ENCODE assay signal across 14 mouse cellular contexts in genomic region chr13:15803965-15804364, GRCm38 (mm10).
A peak's percentile ranks its signal among the peaks of the same experiment; 100 is the strongest.
DNase-seq lines count a peak whose midpoint lies in the region; ATAC-seq and TF ChIP-seq lines count a peak whose summit lies in the region.
"Had no signal": no experiment of that assay in that cellular context is flagged by ENCODE, and none has a peak within 500 bp of the region (broad histone marks: within the 10 kb centered on the region; RNA-seq: fewer than 3 reads in every experiment).

No protein-coding gene starts in this region.

- TF ChIP-seq EP300 in stomach, postnatal 0 days (optimal IDR thresholded peaks at IDR 0.05) = no peak

- no peak overlapping the region for H3K4me3 ChIP-seq in embryonic facial prominence, embryonic 14.5 days (ENCODE audit: low read depth, low read length)
- no peak overlapping the region for H3K4me3 ChIP-seq in embryonic facial prominence, embryonic 10.5 days
- no peak overlapping the region for H3K4me3 ChIP-seq in stomach, postnatal 0 days (ENCODE audit: low read depth, low read length)
- H3K4me3 ChIP-seq: heart, embryonic 15.5 days; hindbrain, embryonic 13.5 days; midbrain, embryonic 13.5 days had no signal

- WGBS in embryonic facial prominence, embryonic 14.5 days = 41% methylated on average over 1 of the region's 1 CpGs
- WGBS in embryonic facial prominence, embryonic 10.5 days = 68% methylated on average over 1 of the region's 1 CpGs
- 9% methylated on average over 1 of the region's 1 CpGs for WGBS in stomach, postnatal 0 days

- H3K9me3 ChIP-seq in embryonic facial prominence, embryonic 14.5 days (ENCODE audit: control insufficient read depth, low read length) = no peaks in the 10 kb centered on the region
- H3K9me3 ChIP-seq in embryonic facial prominence, embryonic 10.5 days = no peaks in the 10 kb centered on the region
- H3K9me3 ChIP-seq in stomach, postnatal 0 days (ENCODE audit: control insufficient read depth, low read length) = no peaks in the 10 kb centered on the region
- H3K9me3 ChIP-seq: heart, embryonic 15.5 days; hindbrain, embryonic 13.5 days; midbrain, embryonic 13.5 days had no signal

- TF ChIP-seq CTCF in Patski (IDR thresholded peaks at IDR 0.05) = no peak
- no peak for TF ChIP-seq CTCF in stomach, postnatal 0 days (IDR thresholded peaks at IDR 0.05; ENCODE audit: low read depth)

- H3K27me3 ChIP-seq in embryonic facial prominence, embryonic 14.5 days (replicated peaks; ENCODE audit: control insufficient read depth, insufficient read depth, low read length) = no peaks in the 10 kb centered on the region
- H3K27me3 ChIP-seq in embryonic facial prominence, embryonic 10.5 days (replicated peaks; ENCODE audit: low read depth, poor library complexity, severe bottlenecking) = no peaks in the 10 kb centered on the region
- H3K27me3 ChIP-seq in Patski = no peaks in the 10 kb centered on the region
- no peaks in the 10 kb centered on the region for H3K27me3 ChIP-seq in stomach, postnatal 0 days (ENCODE audit: control insufficient read depth, insufficient read depth, low read length)
- H3K27me3 ChIP-seq: heart, embryonic 15.5 days; hindbrain, embryonic 13.5 days; midbrain, embryonic 13.5 days had no signal

- H3K4me2 ChIP-seq in embryonic facial prominence, embryonic 14.5 days (ENCODE audit: low read depth, low read length) = no peak overlapping the region
- no peak overlapping the region for H3K4me2 ChIP-seq in stomach, postnatal 0 days (replicated peaks; ENCODE audit: low read depth)
- H3K4me2 ChIP-seq: heart, embryonic 15.5 days; hindbrain, embryonic 13.5 days; midbrain, embryonic 13.5 days had no signal

- CTCF ChIA-PET in Patski (lab: Charles Lee) = no interaction called here

- in situ Hi-C loops in Patski (cut with MboI; ENCODE audit: low pct_unique_long_range_greater_than_20kb) = no loop called here

- POLR2A ChIA-PET in Patski (lab: Charles Lee) = no interaction called here

- peak; percentile 18 for DNase-seq in embryonic facial prominence, embryonic 14.5 days (ENCODE audit: low spot score)
- no peak for DNase-seq in embryonic facial prominence, embryonic 10.5 days (ENCODE audit: low spot score)
- DNase-seq in lung, postnatal 25 days (ENCODE audit: low spot score) = peak; percentile 12
- DNase-seq in lung, postnatal 10 days = no peak
- DNase-seq in Patski (ENCODE audit: low read depth, low spot score) = peak; percentile 46
- no peak for DNase-seq in stomach, postnatal 0 days (ENCODE audit: low spot score)
- DNase-seq in ovary, adult 18-20 months (ENCODE audit: low spot score) = no peak
- DNase-seq: adrenal gland, postnatal 14 days; cerebellum, adult 9-10 months; kidney, adult 9 months had no signal

- no peaks in the 10 kb centered on the region for H3K36me3 ChIP-seq in embryonic facial prominence, embryonic 14.5 days (ENCODE audit: control insufficient read depth, insufficient read depth, low read length)
- H3K36me3 ChIP-seq in embryonic facial prominence, embryonic 10.5 days (replicated peaks) = no peaks in the 10 kb centered on the region
- H3K36me3 ChIP-seq in stomach, postnatal 0 days (ENCODE audit: control insufficient read depth, insufficient read depth, low read length) = no peaks in the 10 kb centered on the region
- H3K36me3 ChIP-seq: heart, embryonic 15.5 days; hindbrain, embryonic 13.5 days; midbrain, embryonic 13.5 days had no signal

- no peak overlapping the region for H3K27ac ChIP-seq in embryonic facial prominence, embryonic 14.5 days (replicated peaks; ENCODE audit: low read depth, low read length)
- no peak overlapping the region for H3K27ac ChIP-seq in embryonic facial prominence, embryonic 10.5 days (replicated peaks)
- no peak overlapping the region for H3K27ac ChIP-seq in stomach, postnatal 0 days (replicated peaks)
- H3K27ac ChIP-seq: heart, embryonic 15.5 days; hindbrain, embryonic 13.5 days; midbrain, embryonic 13.5 days had no signal

- H3K4me1 ChIP-seq in embryonic facial prominence, embryonic 14.5 days (ENCODE audit: control insufficient read depth, insufficient read depth, low read length) = no peaks in the 10 kb centered on the region
- H3K4me1 ChIP-seq in embryonic facial prominence, embryonic 10.5 days = no peaks in the 10 kb centered on the region
- no peaks in the 10 kb centered on the region; the same call in 1 of the 2 replicates for H3K4me1 ChIP-seq in stomach, postnatal 0 days (replicated peaks; ENCODE audit: control insufficient read depth, insufficient read depth)
- H3K4me1 ChIP-seq: heart, embryonic 15.5 days; hindbrain, embryonic 13.5 days; midbrain, embryonic 13.5 days had no signal

- ATAC-seq in embryonic facial prominence, embryonic 14.5 days (ENCODE audit: low read depth) = no peak
- peak; percentile 87 for ATAC-seq in Patski
- peak; percentile 64; the same call in 1 of the 2 replicates for ATAC-seq in stomach, postnatal 0 days (ENCODE audit: low FRiP score, low TSS enrichment)
- ATAC-seq: forebrain, embryonic 14.5 days; midbrain, embryonic 13.5 days had no signal

- H3K9ac ChIP-seq in embryonic facial prominence, embryonic 14.5 days (ENCODE audit: low read depth, low read length) = no peak overlapping the region
- H3K9ac ChIP-seq in stomach, postnatal 0 days (ENCODE audit: low read length) = no peak overlapping the region
- H3K9ac ChIP-seq: heart, embryonic 15.5 days; hindbrain, embryonic 13.5 days; midbrain, embryonic 13.5 days had no signal

Comparison
In these comparisons a context has a peak if more than half of its experiments do, and no peak if none do; other contexts are left out.
1. DNase-seq: peak in embryonic facial prominence, embryonic 14.5 days (single experiment), lung, postnatal 25 days (single experiment) and Patski (single experiment); none in embryonic facial prominence, embryonic 10.5 days (single experiment), lung, postnatal 10 days (single experiment), stomach, postnatal 0 days (single experiment) and ovary, adult 18-20 months (single experiment).